In the genomic region with DNA sequence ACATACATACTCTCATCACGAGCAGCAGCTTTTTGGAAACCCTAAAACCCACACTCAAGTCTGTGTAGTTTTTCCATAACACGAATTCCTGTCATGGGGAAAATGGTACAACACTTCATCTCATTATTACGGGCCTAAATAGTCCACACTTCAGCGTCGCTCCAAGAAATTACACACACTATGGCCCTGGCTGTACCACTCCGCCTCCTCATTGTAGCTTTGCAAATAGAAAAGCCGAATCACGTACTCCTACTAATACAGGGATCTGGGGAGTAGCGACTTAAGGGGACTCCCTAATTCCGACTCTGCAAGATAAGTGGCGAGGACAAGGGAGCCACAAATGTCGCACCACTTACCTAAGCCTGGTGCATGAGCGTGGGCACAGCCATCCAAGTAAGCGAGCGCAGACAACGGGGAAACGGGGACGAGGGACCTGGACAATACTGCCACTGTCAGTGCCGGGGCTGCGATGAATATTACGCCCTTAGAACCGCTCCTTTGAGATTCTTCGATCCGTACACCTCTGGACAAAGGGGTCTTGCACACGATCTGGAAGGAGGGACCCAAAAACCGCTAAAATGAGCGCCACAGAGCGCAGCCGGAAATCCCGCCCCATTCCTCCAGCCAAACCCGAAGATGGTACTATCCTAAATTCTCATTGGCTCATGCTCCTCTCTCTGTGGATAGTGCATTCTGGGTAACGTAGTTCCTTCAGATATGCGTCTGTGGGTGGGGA, we compare ENCODE assay signal across 8 mouse cellular contexts. TPM values are rescaled to one million over a fixed set of nuclear protein-coding genes. Genes with fewer than 3 reads are reported as not detected.
DNase-seq lines count a peak whose midpoint lies in the region; ATAC-seq and TF ChIP-seq lines count a peak whose summit lies in the region.

Gene Zik1 (minus strand): TSS at position 609 of the 736 bp plus-strand sequence.

- no peak for TF ChIP-seq CTCF in Patski (IDR thresholded peaks at IDR 0.05)
- no peak for TF ChIP-seq CTCF in liver, postnatal 0 days (IDR thresholded peaks at IDR 0.05; ENCODE audit: low read depth)

- peaks cover 6% of the 10 kb centered on the region; the same call in 1 of the 2 replicates for H3K36me3 ChIP-seq in liver, postnatal 0 days (replicated peaks; ENCODE audit: insufficient read depth, low read length)
- peaks cover 20% of the 10 kb centered on the region; the same call in 1 of the 2 replicates for H3K36me3 ChIP-seq in neural tube, embryonic 14.5 days (ENCODE audit: control insufficient read depth, insufficient read depth, low read length)

- CTCF ChIA-PET in Patski (lab: Charles Lee) = no interaction called here

- ATAC-seq in Patski = peak; percentile 100
- peak; percentile 98 for ATAC-seq in liver, postnatal 0 days
- ATAC-seq in neural tube, embryonic 14.5 days (ENCODE audit: low read depth) = peak; percentile 99

- no peaks in the 10 kb centered on the region for H3K27me3 ChIP-seq in Patski
- no peaks in the 10 kb centered on the region for H3K27me3 ChIP-seq in liver, postnatal 0 days (ENCODE audit: insufficient read depth, low read length)
- H3K27me3 ChIP-seq in neural tube, embryonic 14.5 days (ENCODE audit: control insufficient read depth, insufficient read depth, low read length) = no peaks in the 10 kb centered on the region

- TF ChIP-seq EP300 in liver, postnatal 0 days (IDR thresholded peaks at IDR 0.05; ENCODE audit: low read depth) = no peak

- no peak within 1 kb of the TSS for H3K27ac ChIP-seq in liver, postnatal 0 days (ENCODE audit: low read depth)
- H3K27ac ChIP-seq in neural tube, embryonic 14.5 days (ENCODE audit: low read depth, low read length) = peak within 1 kb of the TSS; percentile 34; the same call in 1 of the 2 replicates

- DNase-seq in Patski (ENCODE audit: low read depth, low spot score) = peak; percentile 19
- DNase-seq in cerebellum, adult 9-11 months = peak; percentile 82
- peak; percentile 90 for DNase-seq in forelimb bud, embryonic 11.5 days (ENCODE audit: low read depth, low spot score)
- DNase-seq in heart, postnatal 4 days = peak; percentile 70
- DNase-seq in layer of hippocampus, adult 18-20 months (ENCODE audit: low spot score in 2 of 2) = peak; percentile 61 to 85
- peak; percentile 72 for DNase-seq in liver, postnatal 0 days
- peak; percentile 70 for DNase-seq in testis, postnatal 10 days (ENCODE audit: low spot score)

- H3K9ac ChIP-seq in liver, postnatal 0 days (replicated peaks) = peak within 1 kb of the TSS; percentile 60
- peak within 1 kb of the TSS; percentile 88 for H3K9ac ChIP-seq in neural tube, embryonic 14.5 days (replicated peaks; ENCODE audit: low read depth, low read length)

- WGBS in liver, postnatal 0 days (ENCODE audit: insufficient replicate concordance) = 2% methylated on average over 33 of the region's 33 CpGs
- 2% methylated on average over 33 of the region's 33 CpGs for WGBS in neural tube, embryonic 14.5 days

- peak within 1 kb of the TSS; percentile 80 for H3K4me2 ChIP-seq in liver, postnatal 0 days (ENCODE audit: low read depth, low read length)
- H3K4me2 ChIP-seq in neural tube, embryonic 14.5 days (ENCODE audit: low read depth, low read length) = peak within 1 kb of the TSS; percentile 89

- POLR2A ChIA-PET in Patski (lab: Charles Lee) = no interaction called here

- in situ Hi-C loops in Patski (cut with MboI; ENCODE audit: low pct_unique_long_range_greater_than_20kb) = no loop called here

- H3K4me1 ChIP-seq in liver, postnatal 0 days (ENCODE audit: insufficient read depth) = peaks cover 10% of the 10 kb centered on the region
- H3K4me1 ChIP-seq in neural tube, embryonic 14.5 days (ENCODE audit: control insufficient read depth, insufficient read depth, low read length) = peaks cover 9% of the 10 kb centered on the region

- H3K9me3 ChIP-seq in liver, postnatal 0 days (ENCODE audit: low read length) = no peaks in the 10 kb centered on the region
- H3K9me3 ChIP-seq in neural tube, embryonic 14.5 days (ENCODE audit: control insufficient read depth, low read length) = no peaks in the 10 kb centered on the region

- peak within 1 kb of the TSS; percentile 63 for H3K4me3 ChIP-seq in liver, postnatal 0 days (ENCODE audit: low read depth, low read length)
- peak within 1 kb of the TSS; percentile 76 for H3K4me3 ChIP-seq in neural tube, embryonic 14.5 days (ENCODE audit: low read depth, low read length)

RNA-seq across cellular contexts. Expression of gene Zik1, which starts in this region (rescaled TPM):
- 3.6 TPM for polyA plus RNA-seq in Patski (2021)
- 1 to 10 TPM; 5.0 to 5.1 TPM for total RNA-seq in heart, postnatal 4 days (2021)
- total RNA-seq in layer of hippocampus, adult 18-20 months (2021) = 10 to 100 TPM; 15.8 to 15.9 TPM
- 0.59 and 0.86 TPM in 2 replicates for polyA plus RNA-seq in liver, postnatal 0 days (2015; fragmentation: Nextera tagmentation; extraction: Ambion mirVana)
- 33.9 and 43.4 TPM in 2 replicates for polyA plus RNA-seq in neural tube, embryonic 14.5 days (2014; fragmentation: Nextera tagmentation; extraction: Ambion mirVana)

Comparison
In these comparisons a context has a peak if more than half of its experiments do, and no peak if none do; other contexts are left out.
1. Peak in DNase-seq, ATAC-seq, H3K4me3 ChIP-seq, H3K9ac ChIP-seq and H3K4me2 ChIP-seq in liver, postnatal 0 days; RNA of the gene not detected or under 1 TPM.
2. DNase-seq: peak in every context shown above with its lines; median percentile 90 in forelimb bud, embryonic 11.5 days; 82 in cerebellum, adult 9-11 months; 73 in layer of hippocampus, adult 18-20 months; 72 in liver, postnatal 0 days; 70 in heart, postnatal 4 days; 70 in testis, postnatal 10 days; 19 in Patski.